Mouse (Mus musculus) neural tube, embryonic 15.5 days (tissue): ENCODE results near the gene B4galt5. TPM values are rescaled to one million over a fixed set of nuclear protein-coding genes. Genes with fewer than 3 reads are reported as not detected.

Source experiments
- ATAC-seq: fragments of 200-750 bp; cut with Nextera tagmentation; 2 replicates; pipeline ENCODE4 v1.8.0; 2017; ENCODE audit warnings: mild to moderate bottlenecking, moderate TSS enrichment, moderate library complexity; ENCODE audit not compliant: low FRiP score
- H3K27ac ChIP-seq: fragments of 300-500 bp; sonication (generic); replicated peaks from 2 replicates; pipeline ENCODE4 v1.5.1; 2015; ENCODE audit warnings: mild to moderate bottlenecking, inconsistent platforms
- H3K27me3 ChIP-seq: fragments of 300-500 bp; sonication (generic); replicated peaks from 2 replicates; pipeline ENCODE4 v1.6.1; 2015; ENCODE audit warnings: inconsistent platforms
- H3K36me3 ChIP-seq: fragments of 300-500 bp; sonication (generic); 2 replicates; pipeline ENCODE4 v1.6.1; 2015; ENCODE audit warnings: inconsistent platforms
- H3K4me1 ChIP-seq: fragments of 300-500 bp; sonication (generic); 2 replicates; pipeline ENCODE4 v1.6.1; 2015; ENCODE audit warnings: inconsistent platforms
- H3K4me2 ChIP-seq: fragments of 300-500 bp; sonication (generic); 2 replicates; pipeline ENCODE4 v1.6.1; 2015; ENCODE audit warnings: inconsistent platforms, mild to moderate bottlenecking, moderate library complexity
- H3K4me3 ChIP-seq: fragments of 300-500 bp; sonication (generic); replicated peaks from 2 replicates; pipeline ENCODE4 v1.5.1; 2015; ENCODE audit warnings: mild to moderate bottlenecking, inconsistent platforms
- H3K9ac ChIP-seq: fragments of 300-500 bp; sonication (generic); replicated peaks from 2 replicates; pipeline ENCODE4 v1.6.1; 2015; ENCODE audit warnings: mild to moderate bottlenecking, inconsistent platforms
- H3K9me3 ChIP-seq: fragments of 300-500 bp; sonication (generic); replicated peaks from 2 replicates; pipeline ENCODE4 v1.6.1; 2016; ENCODE audit warnings: inconsistent platforms
- WGBS: fragments of 180-500 bp; shearing (Covaris S2); methylation state at CpG from one replicate; pipeline ENCODE4 v1.1.7; 2015; ENCODE audit warnings: mixed read lengths; 5-methylcytosine and 5-hydroxymethylcytosine counted together
- polyA plus RNA-seq: library from polyadenylated mRNA; unstranded; fragments of >200 nt; fragmentation: Nextera tagmentation; extraction: Ambion mirVana; gene quantifications from 2 replicates; pipeline ENCODE4 v1.2.1, GENCODE M21; 2015

Gene B4galt5
- polyA plus RNA-seq, 1 experiment from 2014 or later = 28.4 TPM

GRCm38 (mm10) chr2:167354611-167355165, 5.7 kb upstream of the B4galt5 start:
- no peak for ATAC-seq
- WGBS = 70% methylated on average over 9 of the region's 9 CpGs
- H3K4me1 ChIP-seq = peaks cover 10% of the 10 kb centered on the region
- H3K4me2 ChIP-seq = no peak overlapping the region
- H3K27ac ChIP-seq = no peak overlapping the region
- no peak overlapping the region for H3K9ac ChIP-seq
- H3K4me3 ChIP-seq = no peak overlapping the region
- no peaks in the 10 kb centered on the region for H3K36me3 ChIP-seq
- H3K27me3 ChIP-seq = 0 out of 2 replicates have a peak, but pooled peaks cover 8% of the 10 kb centered on the region
- H3K9me3 ChIP-seq = no peaks in the 10 kb centered on the region

- Histone ChIP-seq H3K4me1 (peaks cover 10% of the 10 kb centered on the region), H3K9me3 (no peaks in the 10 kb centered on the region), H3K4me3 (no peak overlapping the region), H3K36me3 (no peaks in the 10 kb centered on the region), H3K27ac (no peak overlapping the region), H3K27me3 (0 out of 2 replicates have a peak, but pooled peaks cover 8% of the 10 kb centered on the region), H3K9ac (no peak overlapping the region), H3K4me2 (no peak overlapping the region)
- ATAC-seq = no peak
- 86% methylated on average over 8 of the region's 8 CpGs for WGBS
These were observed 5.1 kb upstream of the B4galt5 start for GRCm38 (mm10) chr2:167354046-167354445.

- Histone ChIP-seq H3K27ac (no peak overlapping the region), H3K9me3 (no peaks in the 10 kb centered on the region), H3K4me2 (no peak overlapping the region), H3K4me1 (peaks cover 20% of the 10 kb centered on the region), H3K4me3 (no peak overlapping the region), H3K36me3 (no peaks in the 10 kb centered on the region), H3K9ac (no peak overlapping the region), H3K27me3 (0 out of 2 replicates have a peak, but pooled peaks cover 8% of the 10 kb centered on the region)
- no peak for ATAC-seq
- 83% methylated on average over 6 of the region's 6 CpGs for WGBS
These were observed 3.5 kb upstream of the B4galt5 start for GRCm38 (mm10) chr2:167352496-167352895.

- Histone ChIP-seq H3K36me3 (no peaks in the 10 kb centered on the region), H3K27ac (no peak overlapping the region), H3K9me3 (no peaks in the 10 kb centered on the region), H3K27me3 (0 out of 2 replicates have a peak, but pooled peaks cover 8% of the 10 kb centered on the region), H3K4me1 (peaks cover 28% of the 10 kb centered on the region), H3K4me3 (no peak overlapping the region), H3K4me2 (no peak overlapping the region), H3K9ac (no peak overlapping the region)
- no peak for ATAC-seq
- WGBS = 42% methylated on average over 9 of the region's 9 CpGs
These were observed 2.5 kb upstream of the B4galt5 start for GRCm38 (mm10) chr2:167351371-167351951.

- Histone ChIP-seq H3K4me1 (peaks cover 34% of the 10 kb centered on the region), H3K9me3 (no peaks in the 10 kb centered on the region), H3K36me3 (no peaks in the 10 kb centered on the region), H3K9ac (0 out of 2 replicates have a peak overlapping the region, but pooled peaks have one; percentile 44), H3K27me3 (0 out of 2 replicates have a peak, but pooled peaks cover 8% of the 10 kb centered on the region), H3K4me2 (peak overlapping the region; percentile 78), H3K4me3 (peak overlapping the region; percentile 84), H3K27ac (peak overlapping the region; percentile 91; the same call in 1 of the 2 replicates)
- WGBS = 62% methylated on average over 8 of the region's 8 CpGs
- ATAC-seq = no peak
These were observed 1.2 kb upstream of the B4galt5 start for GRCm38 (mm10) chr2:167350126-167350650.

GRCm38 (mm10) chr2:167349283-167349936, 427 bp upstream of the B4galt5 start:
- Histone ChIP-seq H3K36me3 (no peaks in the 10 kb centered on the region), H3K9ac (peak overlapping the region; percentile 86), H3K27me3 (0 out of 2 replicates have a peak, but pooled peaks cover 8% of the 10 kb centered on the region), H3K4me2 (peak overlapping the region; percentile 78), H3K4me3 (peak overlapping the region; percentile 84), H3K4me1 (peaks cover 36% of the 10 kb centered on the region), H3K27ac (peak overlapping the region; percentile 91), H3K9me3 (no peaks in the 10 kb centered on the region)
- 1% methylated on average over 47 of the region's 50 CpGs for WGBS
- ATAC-seq = peak; percentile 96

- 7% methylated on average over 11 of the region's 11 CpGs for WGBS
- Histone ChIP-seq H3K4me2 (peak overlapping the region; percentile 78), H3K4me3 (peak overlapping the region; percentile 84), H3K27ac (peak overlapping the region; percentile 91), H3K36me3 (no peaks in the 10 kb centered on the region), H3K4me1 (peaks cover 43% of the 10 kb centered on the region), H3K9ac (peak overlapping the region; percentile 86), H3K27me3 (0 out of 2 replicates have a peak, but pooled peaks cover 8% of the 10 kb centered on the region), H3K9me3 (no peaks in the 10 kb centered on the region)
- ATAC-seq = no peak
These were observed 1.0 kb downstream of the B4galt5 start for GRCm38 (mm10) chr2:167347991-167348375.

- Histone ChIP-seq H3K36me3 (no peaks in the 10 kb centered on the region), H3K4me2 (peak overlapping the region; percentile 78), H3K27ac (no peak overlapping the region), H3K9ac (peak overlapping the region; percentile 86; the same call in 1 of the 2 replicates), H3K9me3 (no peaks in the 10 kb centered on the region), H3K4me1 (peaks cover 46% of the 10 kb centered on the region), H3K27me3 (0 out of 2 replicates have a peak, but pooled peaks cover 8% of the 10 kb centered on the region), H3K4me3 (peak overlapping the region; percentile 84)
- WGBS = 59% methylated on average over 4 of the region's 4 CpGs
- no peak for ATAC-seq
These were observed 1.6 kb downstream of the B4galt5 start for GRCm38 (mm10) chr2:167347361-167347760.

- Histone ChIP-seq H3K27ac (no peak overlapping the region), H3K9ac (no peak overlapping the region), H3K4me2 (no peak overlapping the region), H3K9me3 (no peaks in the 10 kb centered on the region), H3K4me3 (no peak overlapping the region), H3K27me3 (0 out of 2 replicates have a peak, but pooled peaks cover 3% of the 10 kb centered on the region), H3K4me1 (peaks cover 46% of the 10 kb centered on the region), H3K36me3 (no peaks in the 10 kb centered on the region)
- 56% methylated on average over 7 of the region's 7 CpGs for WGBS
- ATAC-seq = no peak
These were observed 3.3 kb downstream of the B4galt5 start for GRCm38 (mm10) chr2:167345508-167346164.

- no peak overlapping the region for H3K9ac ChIP-seq
- H3K36me3 ChIP-seq = no peaks in the 10 kb centered on the region
- no peak for ATAC-seq
- H3K4me1 ChIP-seq = peaks cover 40% of the 10 kb centered on the region
- H3K4me3 ChIP-seq = no peak overlapping the region
- 71% methylated on average over 5 of the region's 5 CpGs for WGBS
- H3K27ac ChIP-seq = no peak overlapping the region
- H3K27me3 ChIP-seq = no peaks in the 10 kb centered on the region
- no peak overlapping the region for H3K4me2 ChIP-seq
- no peaks in the 10 kb centered on the region for H3K9me3 ChIP-seq
These were observed 4.0 kb downstream of the B4galt5 start for GRCm38 (mm10) chr2:167344871-167345507.
